ENCODE assay signal across 19 mouse cellular contexts in genomic region chr10:100795215-100795972, GRCm38 (mm10).
A peak's percentile ranks its signal among the peaks of the same experiment; 100 is the strongest.
DNase-seq lines count a peak whose midpoint lies in the region; ATAC-seq and TF ChIP-seq lines count a peak whose summit lies in the region.
"Had no signal": no experiment of that assay in that cellular context is flagged by ENCODE, and none has a peak within 500 bp of the region (broad histone marks: within the 10 kb centered on the region; RNA-seq: fewer than 3 reads in every experiment).

No protein-coding gene starts in this region.

- H3K9ac ChIP-seq in kidney, postnatal 0 days (ENCODE audit: low read depth, low read length): no peak overlapping the region
- no peak overlapping the region for H3K9ac ChIP-seq in midbrain, postnatal 0 days (replicated peaks; ENCODE audit: low read length, poor library complexity, severe bottlenecking)
- no peak overlapping the region for H3K9ac ChIP-seq in midbrain, embryonic 15.5 days
- H3K9ac ChIP-seq: embryonic facial prominence, embryonic 12.5 days; hindbrain, embryonic 12.5 days had no signal

- no peaks in the 10 kb centered on the region for H3K9me3 ChIP-seq in kidney, postnatal 0 days (replicated peaks; ENCODE audit: low read length)
- H3K9me3 ChIP-seq in midbrain, postnatal 0 days (ENCODE audit: low read length): no peaks in the 10 kb centered on the region
- no peaks in the 10 kb centered on the region for H3K9me3 ChIP-seq in midbrain, embryonic 15.5 days
- H3K9me3 ChIP-seq: embryonic facial prominence, embryonic 12.5 days; hindbrain, embryonic 12.5 days had no signal

- H3K27ac ChIP-seq in kidney, postnatal 0 days: no peak overlapping the region
- no peak overlapping the region for H3K27ac ChIP-seq in midbrain, postnatal 0 days (ENCODE audit: low read depth, low read length)
- H3K27ac ChIP-seq in midbrain, embryonic 15.5 days: no peak overlapping the region
- H3K27ac ChIP-seq: embryonic facial prominence, embryonic 12.5 days; hindbrain, embryonic 12.5 days had no signal

- no peaks in the 10 kb centered on the region for H3K36me3 ChIP-seq in kidney, postnatal 0 days (ENCODE audit: insufficient read depth, low read length)
- H3K36me3 ChIP-seq in midbrain, postnatal 0 days (ENCODE audit: insufficient read depth, low read length): no peaks in the 10 kb centered on the region
- H3K36me3 ChIP-seq in midbrain, embryonic 15.5 days (replicated peaks): no peaks in the 10 kb centered on the region
- H3K36me3 ChIP-seq: embryonic facial prominence, embryonic 12.5 days; hindbrain, embryonic 12.5 days had no signal

- DNase-seq in cerebellum, postnatal 14 days: peak; percentile 26 to 59
- no peak for DNase-seq in cerebellum, postnatal 4 days (ENCODE audit: low spot score in 2 of 2)
- peak; percentile 54 for DNase-seq in kidney, postnatal 0 days (ENCODE audit: low spot score)
- DNase-seq in kidney, adult 9 months: no peak
- peak; percentile 28 for DNase-seq in midbrain, postnatal 0 days (ENCODE audit: low spot score)
- peak; percentile 8 for DNase-seq in telencephalon, adult 2 months (ENCODE audit: low read depth, low spot score)
- DNase-seq in heart, postnatal 14 days: no peak
- DNase-seq: adrenal gland, postnatal 10 days; lung, adult 18-20 months; lung, postnatal 14 days; retina, postnatal 1 day; thymus, postnatal 25 days had no signal

- no peak for ATAC-seq in kidney, postnatal 0 days (replicated peaks; ENCODE audit: low FRiP score, low read depth)
- no peak for ATAC-seq in midbrain, postnatal 0 days (ENCODE audit: low FRiP score)
- ATAC-seq in midbrain, embryonic 15.5 days (replicated peaks): no peak
- ATAC-seq: CD4-positive, CD25-positive, alpha-beta regulatory T cell, adult 4 months; midbrain, embryonic 16.5 days; Patski had no signal

- TF ChIP-seq CTCF in kidney, postnatal 0 days (IDR thresholded peaks at IDR 0.05; ENCODE audit: low read depth): no peak
- TF ChIP-seq CTCF in midbrain, postnatal 0 days (IDR thresholded peaks at IDR 0.05): no peak

- no peaks in the 10 kb centered on the region for H3K27me3 ChIP-seq in kidney, postnatal 0 days (ENCODE audit: insufficient read depth, low read length)
- H3K27me3 ChIP-seq in midbrain, postnatal 0 days (ENCODE audit: insufficient read depth, low read length): no peaks in the 10 kb centered on the region
- no peaks in the 10 kb centered on the region for H3K27me3 ChIP-seq in midbrain, embryonic 15.5 days (replicated peaks)
- H3K27me3 ChIP-seq: embryonic facial prominence, embryonic 12.5 days; hindbrain, embryonic 12.5 days; Patski had no signal

- H3K4me3 ChIP-seq in kidney, postnatal 0 days (replicated peaks; ENCODE audit: low read depth, low read length): no peak overlapping the region
- no peak overlapping the region for H3K4me3 ChIP-seq in midbrain, postnatal 0 days (ENCODE audit: low read depth, low read length)
- H3K4me3 ChIP-seq in midbrain, embryonic 15.5 days: no peak overlapping the region
- H3K4me3 ChIP-seq: embryonic facial prominence, embryonic 12.5 days; hindbrain, embryonic 12.5 days had no signal

- no peak overlapping the region for H3K4me2 ChIP-seq in kidney, postnatal 0 days (ENCODE audit: low read length)
- H3K4me2 ChIP-seq in midbrain, postnatal 0 days (ENCODE audit: low read depth, low read length, poor library complexity, severe bottlenecking): no peak overlapping the region
- H3K4me2 ChIP-seq in midbrain, embryonic 15.5 days: no peak overlapping the region
- H3K4me2 ChIP-seq: embryonic facial prominence, embryonic 12.5 days; hindbrain, embryonic 12.5 days; liver, embryonic 11.5 days had no signal

- 60% methylated on average over 6 of the region's 6 CpGs for WGBS in kidney, postnatal 0 days
- WGBS in midbrain, postnatal 0 days: 67% methylated on average over 6 of the region's 6 CpGs
- 74% methylated on average over 6 of the region's 6 CpGs for WGBS in midbrain, embryonic 15.5 days

- intact Hi-C loops in heart, postnatal 14 days (cut with DNase I): no loop called here

- H3K4me1 ChIP-seq in kidney, postnatal 0 days (replicated peaks; ENCODE audit: insufficient read depth, low read length): no peaks in the 10 kb centered on the region
- no peaks in the 10 kb centered on the region for H3K4me1 ChIP-seq in midbrain, postnatal 0 days (ENCODE audit: insufficient read depth, low read length)
- H3K4me1 ChIP-seq in midbrain, embryonic 15.5 days: no peaks in the 10 kb centered on the region
- H3K4me1 ChIP-seq: embryonic facial prominence, embryonic 12.5 days; hindbrain, embryonic 12.5 days had no signal

Comparison
In these comparisons a context has a peak if more than half of its experiments do, and no peak if none do; other contexts are left out.
1. DNase-seq: peak in cerebellum, postnatal 14 days (2 of 2), kidney, postnatal 0 days (single experiment), midbrain, postnatal 0 days (single experiment) and telencephalon, adult 2 months (single experiment); none in cerebellum, postnatal 4 days (0 of 2), kidney, adult 9 months (single experiment) and heart, postnatal 14 days (0 of 2).